Mouse (Mus musculus): ENCODE data around the gene Smco3.
A peak's percentile ranks its signal among the peaks of the same experiment; 100 is the strongest.

DNA sequence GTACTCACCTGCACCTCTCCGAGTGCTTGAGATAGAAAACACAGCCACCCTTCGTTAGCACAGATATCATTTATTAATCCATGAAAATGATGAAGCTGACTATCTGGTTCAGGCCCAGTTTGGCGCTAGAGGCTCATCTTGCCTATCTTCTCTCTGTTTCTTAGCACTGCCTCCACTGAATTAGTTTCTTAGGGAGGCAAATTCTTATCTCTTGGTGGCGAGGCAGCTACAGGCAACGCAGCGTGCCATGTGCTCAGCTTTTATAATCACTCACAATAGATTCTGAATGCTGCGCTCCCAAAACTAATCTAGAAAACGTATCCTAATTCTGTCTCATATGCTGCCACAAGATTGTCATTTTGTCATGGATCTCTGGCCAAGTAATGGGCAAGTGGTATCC lies 13.1 kb upstream of the Smco3 start:
- TF ChIP-seq CTCF (IDR thresholded peaks at IDR 0.05; ENCODE audit: low read depth) (no peak), EP300 (IDR thresholded peaks at IDR 0.05; ENCODE audit: low read depth) (peak; percentile 54; the same call in 1 of the 2 replicates)

All from liver, postnatal 0 days (tissue).